Mouse (Mus musculus) adrenal gland, postnatal 10 days (tissue): ENCODE measurements around the gene Gm7942. TPM values are rescaled to one million over a fixed set of nuclear protein-coding genes. Genes with fewer than 3 reads are reported as not detected.
"Not testable (repeated sequence)": the region's sequence is repeated elsewhere in the genome, so short reads cannot be mapped to it uniquely, and the experiment has no call there.

Experiments used
- DNase-seq: peaks from one replicate; pipeline ENCODE4 v3.0.0; 2021; ENCODE audit warnings: mixed read lengths
- long read RNA-seq, 2 experiments: library from polyadenylated mRNA; stranded (forward); transcript quantifications; one replicate each; pipeline ENCODE4 v2.0.0; 2021
- total RNA-seq, 2 experiments: library from RNA; stranded (reverse); gene quantifications; 2 replicates each; pipeline ENCODE4 v1.2.3; 2021

Gene Gm7942
- total RNA-seq, result not detected
- long read RNA-seq, experiment 1, result 0 reads
- long read RNA-seq, experiment 2, result 0 reads

DNA sequence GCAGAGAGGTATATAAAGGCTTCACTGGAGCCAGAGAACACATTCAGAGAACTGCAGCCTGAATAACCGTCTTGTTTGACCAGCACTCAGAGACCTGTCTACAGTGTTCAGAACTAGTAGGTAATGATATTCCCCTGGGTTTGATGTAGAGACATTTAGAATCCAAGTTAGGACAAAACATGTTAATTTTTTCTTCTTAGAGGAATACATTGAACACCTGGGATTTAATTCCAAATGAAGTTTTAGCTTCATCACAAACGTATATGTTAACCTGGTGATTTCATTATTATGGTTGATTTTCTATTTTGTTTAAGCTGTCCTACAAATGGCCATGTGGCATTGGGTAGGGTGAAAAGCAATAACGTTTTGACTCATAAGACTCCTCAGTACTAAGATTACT is at the start of gene Gm7942:
Gm7942 (plus strand) TSS at position 301 of the 400 bp plus-strand sequence.
- DNase-seq, result not testable (repeated sequence)

Other genes with a start within 250 kb of the Gm7942 start
- not detected for gene Gm3183, start 241.5 kb upstream of the Gm7942 start, total RNA-seq
- gene Gm6367, start 118.3 kb upstream of the Gm7942 start, total RNA-seq, result not detected
- not detected for gene Gm16513, start 75.7 kb downstream of the Gm7942 start, total RNA-seq
- gene Gm10424, start 165.8 kb downstream of the Gm7942 start, total RNA-seq, result not detected
- gene Gm3259, start 199.0 kb downstream of the Gm7942 start, total RNA-seq, result not detected